Mouse (Mus musculus) right cerebral cortex, postnatal 4 days (tissue): ENCODE measurements around the gene Smtnl1.

ENCODE experiments used
- DNase-seq: peaks from one replicate; pipeline ENCODE4 v3.0.0-alpha.2; 2022

Smtnl1 gene

GRCm38 (mm10) chr2:84792516-84792915 lies 29.9 kb downstream of the Smtnl1 start:
- DNase-seq = no peak

- DNase-seq = no peak
These were observed 32.0 kb downstream of the Smtnl1 start for GRCm38 (mm10) chr2:84790418-84790817.

- DNase-seq = no peak
These were observed 34.1 kb downstream of the Smtnl1 start for GRCm38 (mm10) chr2:84788316-84788715.

DNA sequence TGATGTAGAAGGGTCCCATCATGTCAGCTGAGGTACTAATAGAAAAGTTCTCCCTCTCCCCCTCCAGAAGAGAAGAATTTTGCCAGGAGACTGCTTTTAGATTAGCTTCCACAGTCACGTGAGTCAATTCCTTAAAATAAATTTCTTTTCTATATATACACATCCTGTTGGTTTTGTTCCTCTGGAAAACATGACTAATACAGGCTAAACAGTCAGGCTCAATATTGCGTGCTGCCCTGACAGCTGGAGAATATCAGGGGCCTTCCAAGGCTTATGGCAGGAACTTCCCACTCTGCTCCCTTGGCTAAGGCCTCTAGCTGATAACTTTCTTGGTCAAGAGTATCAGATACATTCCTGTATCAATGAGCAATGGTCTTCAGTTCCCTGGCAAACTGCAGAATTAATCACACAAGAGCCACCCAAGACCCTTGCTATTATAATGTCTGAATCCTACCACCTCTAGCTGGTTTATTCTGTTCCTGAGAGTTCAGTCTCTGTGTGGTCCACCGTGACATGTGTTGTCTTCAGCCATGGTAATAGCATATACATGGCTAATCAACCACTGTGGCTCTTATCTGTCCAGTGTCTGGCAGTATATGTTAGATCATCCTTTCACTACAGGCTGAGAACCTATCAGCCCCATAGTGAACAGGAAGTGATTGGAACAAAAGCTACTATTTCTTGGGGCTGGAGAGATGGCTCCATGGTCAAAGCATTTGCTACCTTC lies 38.4 kb downstream of the Smtnl1 start:
- no peak for DNase-seq

DNA sequence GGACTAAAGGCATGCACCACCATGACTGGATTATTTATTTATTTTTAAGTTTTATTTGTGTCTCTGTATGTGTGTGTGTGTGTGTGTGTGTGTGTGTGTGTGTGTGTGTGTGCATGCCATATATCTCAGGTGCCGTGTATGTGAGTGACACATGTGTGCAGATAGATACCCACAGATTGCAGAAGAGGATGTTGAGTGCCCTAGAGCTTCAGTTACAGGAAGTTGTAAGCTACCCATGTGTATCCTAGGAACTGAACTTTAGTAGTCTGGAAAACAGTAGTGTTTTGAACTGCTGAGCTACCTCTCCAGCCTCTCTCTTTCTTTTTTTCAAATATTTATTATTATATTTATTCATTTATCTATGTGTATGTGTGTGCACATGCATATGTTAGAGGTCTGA lies 39.1 kb downstream of the Smtnl1 start:
- no peak for DNase-seq

- DNase-seq = no peak
These were observed 43.2 kb downstream of the Smtnl1 start for GRCm38 (mm10) chr2:84779210-84779609.

DNA sequence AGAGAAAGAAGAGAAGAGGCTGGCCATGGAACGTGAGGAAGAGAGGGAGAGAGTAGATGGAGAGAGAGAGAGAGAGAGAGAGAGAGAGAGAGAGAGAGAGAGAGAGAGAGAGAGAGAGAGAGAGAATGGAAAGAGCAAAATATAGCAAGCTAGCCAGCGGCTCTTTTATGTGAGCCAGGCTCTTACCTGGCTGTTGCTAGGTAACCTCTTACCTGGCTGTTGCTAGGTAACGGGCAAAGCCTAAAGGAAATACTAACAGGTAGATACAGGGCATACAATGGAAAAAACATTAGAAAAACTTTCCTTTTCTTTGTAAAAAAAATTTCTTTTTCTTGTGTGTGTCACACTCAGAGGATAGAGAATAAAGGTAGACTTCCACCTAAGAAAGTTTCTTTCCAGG lies 44.7 kb downstream of the Smtnl1 start:
- DNase-seq = no peak

DNA sequence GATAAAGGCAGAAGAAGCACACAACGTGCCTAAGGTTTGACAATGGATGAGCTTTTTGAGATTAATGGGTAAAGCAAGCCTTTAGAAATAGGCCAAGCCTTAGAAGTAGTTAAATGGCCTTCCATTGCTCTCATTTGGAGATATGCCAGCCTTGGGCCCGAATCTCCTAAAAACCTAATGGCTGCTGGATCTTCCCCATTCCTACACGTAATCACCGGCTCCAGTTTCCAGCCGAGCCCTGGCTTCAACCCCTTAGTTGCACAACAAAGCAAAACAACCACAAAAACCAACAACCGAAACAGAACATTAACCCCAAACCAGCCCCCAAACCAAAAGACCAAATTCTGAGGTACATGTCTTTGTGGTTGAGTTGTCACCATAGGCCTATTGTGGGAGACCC lies 46.8 kb downstream of the Smtnl1 start:
- DNase-seq = no peak

- no peak for DNase-seq
These were observed 47.2 kb downstream of the Smtnl1 start, which contains the start of gene Serping1 for GRCm38 (mm10) chr2:84775241-84775640. TSS of gene Serping1 (minus strand) at chr2:84775444.

- no peak for DNase-seq
These were observed 47.7 kb downstream of the Smtnl1 start for GRCm38 (mm10) chr2:84774751-84775150.

- DNase-seq = no peak
These were observed 49.3 kb downstream of the Smtnl1 start for GRCm38 (mm10) chr2:84773195-84773594.

DNA sequence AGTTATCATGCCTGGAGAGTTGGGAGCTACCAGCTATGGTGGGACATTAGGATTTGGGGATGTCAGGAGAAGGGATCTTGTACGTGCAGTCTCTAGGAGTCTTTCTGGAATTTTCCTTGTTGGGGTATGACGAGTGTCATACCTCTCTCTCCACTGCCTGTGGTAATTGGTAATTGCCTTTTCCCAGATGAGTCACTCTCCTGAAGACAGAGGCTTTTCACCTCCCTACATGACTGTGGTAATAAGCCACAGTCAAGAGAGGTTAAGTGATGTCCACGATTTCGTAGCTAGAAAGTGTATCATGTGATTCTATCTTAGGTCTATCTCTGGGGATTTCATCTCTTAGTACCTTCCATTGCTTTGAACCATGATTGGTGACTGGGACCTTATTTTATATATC lies 50.0 kb downstream of the Smtnl1 start:
- DNase-seq = no peak

DNA sequence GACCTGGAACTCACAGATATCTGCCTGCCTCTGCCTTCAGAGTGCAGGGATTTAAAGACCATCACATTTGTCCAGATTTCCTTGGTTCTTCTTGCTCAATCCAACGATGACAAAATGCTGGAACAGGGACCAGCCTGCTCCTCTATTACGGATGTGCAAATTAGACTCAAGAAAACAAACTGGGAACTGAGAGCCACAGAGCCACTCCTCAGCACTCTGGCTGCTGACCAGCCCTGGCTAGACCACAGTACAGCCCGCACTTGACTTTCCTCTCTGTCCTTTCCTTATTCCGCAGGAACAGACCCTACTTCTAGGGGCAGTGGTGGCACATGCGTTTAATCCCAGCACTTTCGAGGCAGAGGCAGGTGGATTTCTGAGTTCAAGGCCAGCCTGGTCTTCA lies 52.0 kb downstream of the Smtnl1 start:
- DNase-seq = no peak

- DNase-seq = no peak
These were observed 59.6 kb downstream of the Smtnl1 start for GRCm38 (mm10) chr2:84762818-84763217.

- DNase-seq = no peak
These were observed 60.2 kb downstream of the Smtnl1 start for GRCm38 (mm10) chr2:84762295-84762694.

GRCm38 (mm10) chr2:84761840-84762239 lies 60.6 kb downstream of the Smtnl1 start:
- no peak for DNase-seq

- DNase-seq = no peak
These were observed 61.1 kb downstream of the Smtnl1 start for GRCm38 (mm10) chr2:84761309-84761708.
